Mouse (Mus musculus): ENCODE results near the gene Hemk1.

- TF ChIP-seq CTCF (IDR thresholded peaks at IDR 0.05; ENCODE audit: control insufficient read depth, insufficient read depth, insufficient read length) (no peak), MAX (IDR thresholded peaks at IDR 0.05) (no peak), MYOD1 (IDR thresholded peaks at IDR 0.05; ENCODE audit: control insufficient read depth, insufficient read length, low read depth) (no peak), CEBPB (IDR thresholded peaks at IDR 0.05; ENCODE audit: low read depth) (no peak), USF1 (IDR thresholded peaks at IDR 0.05; ENCODE audit: low read depth) (no peak), MYOG (IDR thresholded peaks at IDR 0.05; ENCODE audit: control insufficient read depth, extremely low read depth, insufficient read length) (no peak)
These were observed 33.1 kb downstream of the Hemk1 start for GRCm38 (mm10) chr9:107305012-107305411.

Data from C2C12 (cell line).